Mouse (Mus musculus): Measurements from ENCODE around the gene Cacna1c. TPM values are rescaled to one million over a fixed set of nuclear protein-coding genes. Genes with fewer than 3 reads are reported as not detected.

Gene Cacna1c
- polyA plus RNA-seq, 1 experiment from 2014 or later, result 2.3 TPM

DNA sequence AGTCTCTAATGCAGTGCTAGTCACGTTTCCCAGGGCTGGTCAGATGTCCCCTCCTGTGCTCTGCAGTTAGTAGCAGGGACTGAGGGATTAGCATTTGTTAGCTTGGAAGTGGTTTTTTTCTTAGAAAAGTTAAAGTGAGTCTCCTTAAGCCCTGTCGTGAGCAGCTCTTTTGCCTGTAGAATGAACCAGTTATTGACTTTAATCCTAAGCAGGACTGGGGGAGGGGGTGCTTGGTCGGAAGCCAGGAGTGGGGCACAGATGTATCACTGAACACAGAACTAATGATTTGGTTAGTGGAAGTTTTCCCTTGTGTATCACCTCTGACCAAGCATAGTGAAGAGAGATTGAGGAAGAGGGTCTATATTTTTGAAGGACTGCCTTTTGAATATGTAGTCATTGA, 12.4 kb downstream of the Cacna1c start:
- Histone ChIP-seq H3K4me1 (replicated peaks; ENCODE audit: control insufficient read depth, insufficient read depth, low read length) (no peaks in the 10 kb centered on the region), H3K27me3 (replicated peaks; ENCODE audit: control insufficient read depth, insufficient read depth, low read length) (no peaks in the 10 kb centered on the region), H3K36me3 (ENCODE audit: control insufficient read depth, insufficient read depth, low read length) (no peaks in the 10 kb centered on the region), H3K4me2 (no peak overlapping the region), H3K9me3 (ENCODE audit: control insufficient read depth, low read length) (no peaks in the 10 kb centered on the region), H3K9ac (ENCODE audit: low read depth, low read length) (no peak overlapping the region), H3K4me3 (ENCODE audit: low read depth, low read length) (no peak overlapping the region), H3K27ac (ENCODE audit: low read depth, low read length) (no peak overlapping the region)
- ATAC-seq (replicated peaks; ENCODE audit: low FRiP score), result no peak
- 68% methylated on average over 3 of the region's 3 CpGs for WGBS
- DNase-seq (ENCODE audit: low spot score), result no peak

DNA sequence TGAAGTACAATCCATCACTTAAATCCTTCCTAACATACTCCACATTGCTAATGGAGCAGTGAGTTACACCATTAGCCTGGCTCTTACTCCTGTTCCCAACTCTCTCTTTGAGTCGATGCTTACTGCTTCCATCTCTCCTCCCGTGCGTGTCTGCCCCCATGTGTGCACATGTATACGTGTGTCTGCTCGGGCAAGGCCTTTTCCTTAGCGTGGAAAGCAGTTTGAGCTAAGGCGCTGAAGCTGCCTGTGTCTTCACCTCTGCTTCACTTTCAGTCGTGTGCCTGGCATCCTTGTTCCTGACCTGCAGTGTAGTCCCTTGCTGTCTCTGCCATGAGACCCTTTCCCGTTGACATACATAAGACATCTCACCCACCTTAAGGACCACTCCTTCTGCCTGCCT, 14.0 kb downstream of the Cacna1c start:
- no peaks in the 10 kb centered on the region for H3K9me3 ChIP-seq (ENCODE audit: control insufficient read depth, low read length)
- no peak overlapping the region for H3K4me3 ChIP-seq (ENCODE audit: low read depth, low read length)
- no peak overlapping the region for H3K9ac ChIP-seq (ENCODE audit: low read depth, low read length)
- no peak overlapping the region for H3K27ac ChIP-seq (ENCODE audit: low read depth, low read length)
- H3K4me1 ChIP-seq (replicated peaks; ENCODE audit: control insufficient read depth, insufficient read depth, low read length), result no peaks in the 10 kb centered on the region
- no peak overlapping the region for H3K4me2 ChIP-seq
- WGBS, result 91% methylated on average over 9 of the region's 9 CpGs
- no peaks in the 10 kb centered on the region for H3K36me3 ChIP-seq (ENCODE audit: control insufficient read depth, insufficient read depth, low read length)
- DNase-seq (ENCODE audit: low spot score), result no peak
- ATAC-seq (replicated peaks; ENCODE audit: low FRiP score), result no peak
- H3K27me3 ChIP-seq (replicated peaks; ENCODE audit: control insufficient read depth, insufficient read depth, low read length), result no peaks in the 10 kb centered on the region

DNA sequence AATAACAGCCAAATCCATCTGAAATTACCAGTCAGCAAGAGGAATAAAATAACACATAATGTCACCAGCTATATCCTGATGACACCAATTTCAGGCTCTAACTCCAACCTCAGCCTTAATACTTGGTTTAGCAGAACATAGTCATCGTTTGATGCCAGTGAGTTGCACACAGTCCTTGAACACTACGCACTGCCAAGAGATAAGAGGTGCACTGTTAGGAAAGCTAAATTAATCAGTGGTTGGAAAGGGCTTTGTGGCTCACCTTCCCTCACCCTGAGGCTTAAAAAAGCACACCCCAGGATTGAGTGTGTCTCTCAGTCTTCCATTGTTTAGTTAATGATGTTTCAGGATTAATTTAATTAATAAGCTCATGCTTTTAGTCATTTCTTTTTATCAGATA, 16.0 kb downstream of the Cacna1c start:
- DNase-seq (ENCODE audit: low spot score) (no peak), ATAC-seq (replicated peaks; ENCODE audit: low FRiP score) (no peak)
- Histone ChIP-seq H3K4me3 (ENCODE audit: low read depth, low read length) (no peak overlapping the region), H3K27me3 (replicated peaks; ENCODE audit: control insufficient read depth, insufficient read depth, low read length) (no peaks in the 10 kb centered on the region), H3K36me3 (ENCODE audit: control insufficient read depth, insufficient read depth, low read length) (no peaks in the 10 kb centered on the region; the same call in 1 of the 2 replicates), H3K9me3 (ENCODE audit: control insufficient read depth, low read length) (no peaks in the 10 kb centered on the region), H3K4me1 (replicated peaks; ENCODE audit: control insufficient read depth, insufficient read depth, low read length) (peaks cover 6% of the 10 kb centered on the region), H3K9ac (ENCODE audit: low read depth, low read length) (no peak overlapping the region), H3K4me2 (no peak overlapping the region), H3K27ac (ENCODE audit: low read depth, low read length) (no peak overlapping the region)
- WGBS, result 63% methylated on average over 2 of the region's 2 CpGs

DNA sequence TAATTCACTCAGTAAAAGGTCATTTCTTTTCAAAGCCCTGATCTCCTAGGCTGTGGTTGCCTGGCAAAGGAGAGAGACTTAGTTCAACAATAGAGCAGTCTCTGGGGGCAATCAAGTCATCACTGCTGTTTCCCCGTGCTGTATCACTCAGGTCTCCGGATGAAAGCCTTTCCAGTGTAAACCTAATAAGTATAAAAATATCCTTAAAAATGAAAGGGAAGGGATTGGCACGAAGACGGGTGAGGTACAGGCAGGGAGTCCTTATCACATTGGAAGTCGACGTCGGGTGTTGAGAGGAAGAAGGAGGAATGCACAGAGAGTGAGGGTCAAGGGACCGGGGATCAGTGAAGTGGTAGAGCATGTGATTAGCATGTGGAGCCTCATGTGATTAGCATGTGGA, 19.1 kb downstream of the Cacna1c start:
- no peak for ATAC-seq (replicated peaks; ENCODE audit: low FRiP score)
- H3K27ac ChIP-seq (ENCODE audit: low read depth, low read length), result no peak overlapping the region
- DNase-seq (ENCODE audit: low spot score), result no peak
- no peak overlapping the region for H3K9ac ChIP-seq (ENCODE audit: low read depth, low read length)
- H3K36me3 ChIP-seq (ENCODE audit: control insufficient read depth, insufficient read depth, low read length), result no peaks in the 10 kb centered on the region; the same call in 1 of the 2 replicates
- H3K4me1 ChIP-seq (replicated peaks; ENCODE audit: control insufficient read depth, insufficient read depth, low read length), result peaks cover 6% of the 10 kb centered on the region
- no peaks in the 10 kb centered on the region for H3K27me3 ChIP-seq (replicated peaks; ENCODE audit: control insufficient read depth, insufficient read depth, low read length)
- no peak overlapping the region for H3K4me2 ChIP-seq
- no peaks in the 10 kb centered on the region for H3K9me3 ChIP-seq (ENCODE audit: control insufficient read depth, low read length)
- H3K4me3 ChIP-seq (ENCODE audit: low read depth, low read length), result no peak overlapping the region
- WGBS, result 54% methylated on average over 8 of the region's 8 CpGs

DNA sequence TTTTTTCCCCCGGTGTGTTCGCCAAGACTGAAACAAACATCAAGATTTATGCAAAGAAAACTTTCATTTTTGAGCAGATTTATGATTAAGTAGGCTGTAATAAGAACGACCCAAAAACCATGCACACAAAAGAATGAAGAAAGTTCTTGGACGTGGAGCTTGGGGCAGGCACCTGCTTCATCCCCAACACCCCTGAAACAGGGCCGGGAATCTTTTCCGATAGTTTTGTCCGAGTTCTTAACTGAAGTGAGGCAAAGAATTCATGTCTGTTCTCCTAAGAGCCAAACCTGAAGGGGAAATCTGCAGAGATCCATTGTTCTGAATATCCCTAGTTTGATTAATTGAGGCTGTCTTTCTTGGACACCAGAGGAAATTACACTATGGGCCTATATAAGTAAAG, 20.1 kb downstream of the Cacna1c start:
- ATAC-seq (replicated peaks; ENCODE audit: low FRiP score) (no peak), DNase-seq (ENCODE audit: low spot score) (no peak)
- Histone ChIP-seq H3K36me3 (ENCODE audit: control insufficient read depth, insufficient read depth, low read length) (no peaks in the 10 kb centered on the region; the same call in 1 of the 2 replicates), H3K4me2 (peak overlapping the region; percentile 67), H3K4me3 (ENCODE audit: low read depth, low read length) (peak overlapping the region; percentile 83), H3K27me3 (replicated peaks; ENCODE audit: control insufficient read depth, insufficient read depth, low read length) (no peaks in the 10 kb centered on the region), H3K9me3 (ENCODE audit: control insufficient read depth, low read length) (no peaks in the 10 kb centered on the region), H3K9ac (ENCODE audit: low read depth, low read length) (peak overlapping the region; percentile 8; the same call in 1 of the 2 replicates), H3K4me1 (replicated peaks; ENCODE audit: control insufficient read depth, insufficient read depth, low read length) (peaks cover 6% of the 10 kb centered on the region), H3K27ac (ENCODE audit: low read depth, low read length) (no peak overlapping the region)
- WGBS, result 75% methylated on average over 7 of the region's 7 CpGs

DNA sequence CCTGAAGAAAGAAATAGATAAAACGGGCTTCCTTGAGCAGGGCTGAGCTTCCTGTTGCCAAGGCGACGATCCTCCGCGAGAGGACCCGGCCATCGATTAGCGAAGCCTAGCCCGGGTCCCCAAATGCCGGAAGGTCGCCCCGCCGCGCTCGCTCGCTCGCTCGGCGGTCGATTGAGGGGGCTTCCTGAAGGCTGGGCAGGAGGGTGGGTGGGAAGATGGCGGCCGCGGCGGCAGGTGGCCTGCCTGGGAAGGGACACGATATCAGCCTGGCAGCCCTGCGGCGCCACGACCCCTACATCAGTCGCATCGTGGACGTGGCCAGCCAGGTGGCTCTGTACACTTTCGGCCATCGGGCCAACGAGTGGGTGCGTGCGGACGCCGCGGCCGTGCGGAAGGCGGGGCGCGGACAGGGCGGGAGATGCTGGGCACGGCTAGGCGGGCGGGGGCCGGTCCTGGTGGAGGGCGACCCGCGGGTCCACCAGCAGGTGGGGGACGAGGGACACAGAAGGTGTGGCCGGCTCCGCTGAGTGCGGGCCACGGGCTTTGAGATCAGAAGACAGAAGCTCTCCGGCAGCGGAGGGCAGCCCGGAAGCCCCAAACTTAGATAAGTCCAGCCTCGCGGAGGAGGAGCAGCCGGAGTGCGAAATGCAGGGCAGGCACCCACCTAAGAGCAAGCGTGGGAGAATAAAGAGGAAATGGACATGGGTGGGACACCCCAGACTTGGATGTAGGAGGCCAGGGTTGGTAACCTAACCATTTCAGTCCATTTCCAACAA, 21.0 kb downstream of the Cacna1c start, which contains the start of gene Dcp1b:
Gene Dcp1b, plus strand, starts transcription at position 176 of the 776 bp plus-strand sequence.
- no peaks in the 10 kb centered on the region; the same call in 1 of the 2 replicates for H3K36me3 ChIP-seq (ENCODE audit: control insufficient read depth, insufficient read depth, low read length)
- under 1% methylated on average over 64 of the region's 65 CpGs for WGBS
- peak within 1 kb of the TSS; percentile 89 for H3K9ac ChIP-seq (ENCODE audit: low read depth, low read length)
- H3K4me1 ChIP-seq (replicated peaks; ENCODE audit: control insufficient read depth, insufficient read depth, low read length), result peaks cover 6% of the 10 kb centered on the region
- peak within 1 kb of the TSS; percentile 83 for H3K4me3 ChIP-seq (ENCODE audit: low read depth, low read length)
- peak within 1 kb of the TSS; percentile 67 for H3K4me2 ChIP-seq
- ATAC-seq (replicated peaks; ENCODE audit: low FRiP score), result peak; percentile 95
- peak within 1 kb of the TSS; percentile 95 for H3K27ac ChIP-seq (ENCODE audit: low read depth, low read length)
- DNase-seq (ENCODE audit: low spot score), result peak; percentile 93
- H3K9me3 ChIP-seq (ENCODE audit: control insufficient read depth, low read length), result no peaks in the 10 kb centered on the region
- H3K27me3 ChIP-seq (replicated peaks; ENCODE audit: control insufficient read depth, insufficient read depth, low read length), result no peaks in the 10 kb centered on the region

DNA sequence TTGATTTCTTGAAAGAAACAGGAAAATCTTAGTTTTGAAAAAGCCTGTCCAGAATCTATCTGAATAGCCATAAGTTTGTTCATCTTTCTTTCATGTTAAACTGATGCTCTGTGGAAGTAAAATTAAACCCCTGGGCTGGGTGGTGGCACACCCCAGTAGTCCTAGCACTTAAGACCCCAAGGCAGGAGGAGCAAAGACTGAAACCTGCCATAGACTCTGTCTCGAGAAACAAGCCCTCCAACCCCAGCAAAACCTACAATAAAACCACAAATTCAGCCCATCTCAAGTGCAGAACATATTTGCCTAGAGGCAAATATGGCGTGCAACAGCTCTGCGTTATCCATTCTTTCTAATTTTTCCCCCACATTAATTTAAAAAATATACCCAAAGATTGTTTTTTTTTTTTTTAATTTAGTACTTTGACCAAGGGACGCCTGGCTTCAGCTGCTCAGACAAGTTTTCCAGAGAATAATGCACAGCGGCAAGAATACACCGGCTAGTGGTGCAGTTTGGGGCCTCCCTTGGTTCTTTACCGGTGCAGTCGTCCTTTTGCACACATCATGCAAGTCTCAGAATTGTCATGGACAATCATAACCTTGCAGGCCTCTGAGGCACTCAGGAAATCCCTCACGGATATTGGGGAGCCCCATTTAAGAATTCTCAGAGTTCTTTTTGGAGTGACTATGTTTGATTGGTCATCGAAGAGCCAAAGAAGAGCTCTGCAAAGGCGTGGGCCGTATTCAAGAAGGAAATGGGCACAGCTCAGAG, 21.7 kb downstream of the Cacna1c start:
- H3K9ac ChIP-seq (ENCODE audit: low read depth, low read length), result 0 out of 2 replicates have a peak overlapping the region, but pooled peaks have one; percentile 20
- H3K4me1 ChIP-seq (replicated peaks; ENCODE audit: control insufficient read depth, insufficient read depth, low read length), result peaks cover 6% of the 10 kb centered on the region
- H3K9me3 ChIP-seq (ENCODE audit: control insufficient read depth, low read length), result no peaks in the 10 kb centered on the region
- DNase-seq (ENCODE audit: low spot score), result no peak
- H3K36me3 ChIP-seq (ENCODE audit: control insufficient read depth, insufficient read depth, low read length), result no peaks in the 10 kb centered on the region; the same call in 1 of the 2 replicates
- H3K27me3 ChIP-seq (replicated peaks; ENCODE audit: control insufficient read depth, insufficient read depth, low read length), result no peaks in the 10 kb centered on the region
- ATAC-seq (replicated peaks; ENCODE audit: low FRiP score), result no peak
- peak overlapping the region; percentile 83 for H3K4me3 ChIP-seq (ENCODE audit: low read depth, low read length)
- H3K4me2 ChIP-seq, result peak overlapping the region; percentile 67
- WGBS, result 53% methylated on average over 12 of the region's 12 CpGs
- peak overlapping the region; percentile 95 for H3K27ac ChIP-seq (ENCODE audit: low read depth, low read length)

DNA sequence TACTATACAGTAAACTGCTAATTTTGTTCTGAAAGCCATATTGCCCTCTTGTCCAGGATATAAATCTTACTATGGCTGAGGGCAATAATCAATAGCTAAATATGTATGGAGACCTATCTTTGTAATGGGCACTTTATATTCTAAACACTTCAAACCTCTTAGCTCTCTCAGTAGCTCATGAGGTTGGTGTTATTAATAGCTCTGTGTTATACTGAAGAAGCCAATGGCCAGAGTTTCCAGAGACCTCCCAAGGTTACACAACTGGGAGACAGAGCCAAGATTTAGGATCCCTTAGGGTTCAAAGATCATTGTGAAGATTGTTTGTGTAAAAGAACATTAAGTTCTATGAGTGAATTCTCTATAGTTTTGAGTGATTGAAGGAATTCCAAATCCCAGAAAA, 30.5 kb downstream of the Cacna1c start:
- Histone ChIP-seq H3K36me3 (ENCODE audit: control insufficient read depth, insufficient read depth, low read length) (no peaks in the 10 kb centered on the region), H3K27ac (ENCODE audit: low read depth, low read length) (no peak overlapping the region), H3K4me3 (ENCODE audit: low read depth, low read length) (no peak overlapping the region), H3K4me2 (no peak overlapping the region), H3K9ac (ENCODE audit: low read depth, low read length) (no peak overlapping the region), H3K27me3 (replicated peaks; ENCODE audit: control insufficient read depth, insufficient read depth, low read length) (no peaks in the 10 kb centered on the region), H3K4me1 (replicated peaks; ENCODE audit: control insufficient read depth, insufficient read depth, low read length) (no peaks in the 10 kb centered on the region), H3K9me3 (ENCODE audit: control insufficient read depth, low read length) (no peaks in the 10 kb centered on the region)
- DNase-seq (ENCODE audit: low spot score), result no peak
- no peak for ATAC-seq (replicated peaks; ENCODE audit: low FRiP score)
